Mouse (Mus musculus) right cerebral cortex, adult 2 months (tissue): ENCODE measurements around the gene Acox3.

Source experiments
- DNase-seq, 2 experiments: peaks; one replicate each; pipeline ENCODE4 v3.0.0; 2021 to 2022; ENCODE audit warnings: low spot score in 2 of 2

Acox3 gene

DNA sequence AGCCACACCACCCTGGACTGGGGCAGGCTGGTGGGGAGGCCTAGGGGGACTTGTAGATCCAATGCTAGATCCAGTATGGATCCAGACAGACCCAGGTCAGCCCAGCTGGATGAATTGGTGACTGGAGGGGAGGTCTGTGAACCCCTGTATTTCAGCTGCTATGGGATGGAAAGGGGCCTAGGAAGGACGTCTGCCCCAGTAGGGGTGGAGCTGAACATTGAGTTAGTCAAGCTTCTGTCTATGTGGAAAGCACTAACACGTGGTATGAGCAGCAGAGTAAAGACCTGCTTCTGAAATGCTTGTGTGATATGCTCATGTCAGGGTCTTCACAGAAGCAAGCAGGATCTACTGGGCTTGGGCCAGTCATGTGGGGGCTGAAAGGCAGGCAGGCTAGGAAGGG lies 65.4 kb downstream of the Acox3 start:
- DNase-seq: no peak

DNA sequence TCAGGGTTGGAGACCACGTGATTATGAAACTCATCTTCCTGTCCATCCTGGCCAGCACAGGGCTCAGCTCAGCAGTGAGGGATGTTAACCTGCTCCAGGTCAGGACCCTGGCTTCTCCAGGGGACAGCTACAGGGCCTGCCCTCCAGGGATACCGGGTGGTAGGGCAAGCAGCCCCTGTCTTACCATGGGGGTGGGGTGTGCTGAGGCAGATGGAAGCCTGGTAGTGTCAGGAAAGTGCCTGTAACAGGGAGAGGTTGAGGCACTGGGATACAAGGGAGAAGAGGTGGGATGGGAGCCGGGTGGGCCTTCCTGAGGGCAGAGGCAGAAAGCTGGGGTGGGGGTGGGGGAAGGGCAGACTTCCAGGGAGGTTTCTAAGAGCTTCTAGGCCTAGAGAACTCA lies 69.5 kb downstream of the Acox3 start:
- no peak for DNase-seq

DNA sequence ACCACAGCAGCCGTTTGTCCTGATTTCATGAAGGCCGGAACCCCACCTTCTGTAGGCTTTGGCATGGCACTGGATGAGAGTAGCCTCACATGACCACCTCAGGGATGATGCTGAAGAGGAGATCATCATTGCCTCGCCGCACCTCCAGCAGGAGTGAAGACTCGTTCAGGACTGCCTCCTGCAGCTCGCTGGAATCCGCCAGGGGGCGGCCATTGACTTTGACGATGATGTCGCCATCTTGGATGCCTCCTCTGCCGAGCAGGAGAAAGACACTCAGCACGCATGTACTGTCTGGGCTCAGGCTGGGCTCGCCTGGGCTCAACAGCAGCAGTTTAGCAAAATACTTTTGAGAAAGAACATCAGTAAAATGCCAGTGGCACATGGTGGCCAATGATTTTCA lies 70.0 kb downstream of the Acox3 start:
- no peak for DNase-seq

DNA sequence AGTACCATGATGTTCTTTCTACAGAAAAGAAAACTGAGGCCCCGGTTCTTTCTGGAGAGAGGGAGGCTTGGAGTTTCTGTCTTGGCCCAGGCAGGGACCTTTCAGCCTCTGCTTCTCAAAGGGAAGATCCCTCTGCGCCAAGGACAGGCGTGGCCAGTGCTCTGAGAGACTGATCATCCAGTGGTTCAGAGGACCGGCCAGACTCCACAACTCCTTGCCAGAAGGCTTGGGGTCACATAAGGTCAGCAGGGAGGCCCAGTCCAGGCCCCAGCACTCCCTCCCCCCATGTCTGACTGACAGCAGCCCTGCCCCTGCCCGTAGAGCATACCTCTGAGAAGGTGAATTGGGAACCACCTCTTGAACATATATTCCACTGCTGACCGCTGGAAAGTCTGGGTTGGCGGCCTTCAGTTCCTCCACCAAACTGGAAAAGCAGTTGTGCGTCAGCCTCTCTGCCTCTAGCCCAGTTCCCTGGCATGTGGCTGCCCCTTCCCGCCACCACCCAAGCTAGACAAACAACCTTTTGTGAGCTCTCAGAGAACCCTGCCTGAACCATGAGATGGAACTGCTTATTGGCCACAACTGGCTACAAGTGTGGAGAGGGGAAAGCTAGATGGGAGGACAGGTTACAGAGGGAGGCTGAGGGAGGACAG lies 71.0 kb downstream of the Acox3 start:
- no peak for DNase-seq

DNA sequence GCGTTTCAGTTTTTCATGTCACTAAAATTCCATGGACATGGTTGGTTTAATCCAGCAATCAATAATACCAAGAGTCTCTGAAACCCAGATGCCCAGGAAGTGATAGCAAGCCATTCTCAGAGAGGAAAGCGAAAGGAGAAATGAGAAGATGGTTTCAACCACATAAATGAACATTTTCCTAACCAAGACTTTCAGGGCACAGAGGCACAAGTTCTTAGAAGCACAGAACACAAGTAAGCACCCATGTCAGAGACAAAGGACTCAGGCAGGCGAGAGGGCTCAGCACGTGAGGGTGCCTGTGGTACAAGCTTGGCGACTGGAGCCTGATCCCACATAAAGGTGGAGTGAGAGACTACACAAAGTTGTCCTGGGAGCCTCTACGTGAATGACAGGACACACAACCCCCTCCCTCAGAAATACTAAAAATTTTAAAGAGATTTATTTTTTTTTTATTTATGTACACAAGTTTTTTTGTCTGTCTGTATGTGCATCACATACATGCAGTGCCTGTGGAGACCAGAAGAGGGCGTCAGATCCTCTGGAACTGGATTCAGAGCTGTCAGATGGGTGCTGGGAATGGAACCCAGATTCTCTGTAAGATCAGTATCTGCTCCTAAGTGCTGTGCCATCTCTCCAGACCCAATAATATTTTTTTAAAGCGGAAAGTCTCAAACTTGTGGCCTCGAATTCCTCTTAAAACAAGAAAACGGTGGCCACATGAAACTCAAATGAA lies 73.1 kb downstream of the Acox3 start:
- DNase-seq: no peak

DNA sequence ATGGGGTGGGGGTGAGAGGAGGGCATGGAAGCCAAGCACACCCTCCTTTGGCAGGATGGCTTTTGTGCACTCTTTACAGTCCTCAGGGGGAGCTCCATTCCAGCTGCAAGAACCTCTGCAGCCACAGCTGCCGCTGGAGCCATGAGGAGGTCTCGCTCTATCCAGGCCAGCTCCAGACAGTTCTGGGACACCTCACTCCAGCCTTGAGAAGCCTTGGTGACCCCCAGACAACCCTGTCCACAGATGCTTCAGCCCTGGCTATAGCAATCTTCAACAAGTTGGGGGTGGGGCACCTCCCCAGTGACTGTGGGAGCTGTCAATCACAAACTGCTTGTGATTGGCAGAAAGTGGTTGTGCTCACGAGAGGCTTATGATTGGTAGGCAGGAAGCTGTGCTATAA lies 76.7 kb downstream of the Acox3 start:
- no peak for DNase-seq

DNA sequence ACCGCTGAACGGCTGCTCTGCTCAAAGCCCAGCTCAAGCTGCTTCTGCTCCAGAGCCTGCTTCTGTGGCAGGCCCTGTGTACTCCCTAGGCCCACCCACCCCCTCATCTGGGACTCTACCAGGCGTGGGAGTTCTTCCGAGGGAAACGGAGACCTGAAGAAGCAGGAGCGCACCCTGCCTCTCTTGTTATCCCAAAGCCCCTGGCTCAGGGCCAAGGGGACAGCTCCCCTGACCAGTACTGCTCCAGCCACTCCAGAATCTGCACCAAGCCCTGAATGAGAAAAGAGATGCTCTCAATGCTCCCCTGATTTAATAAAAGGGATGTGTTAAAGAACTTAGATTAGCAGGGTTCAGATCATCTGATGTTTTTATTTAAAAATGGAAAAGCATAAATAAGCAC lies 78.4 kb downstream of the Acox3 start:
- DNase-seq: no peak

DNA sequence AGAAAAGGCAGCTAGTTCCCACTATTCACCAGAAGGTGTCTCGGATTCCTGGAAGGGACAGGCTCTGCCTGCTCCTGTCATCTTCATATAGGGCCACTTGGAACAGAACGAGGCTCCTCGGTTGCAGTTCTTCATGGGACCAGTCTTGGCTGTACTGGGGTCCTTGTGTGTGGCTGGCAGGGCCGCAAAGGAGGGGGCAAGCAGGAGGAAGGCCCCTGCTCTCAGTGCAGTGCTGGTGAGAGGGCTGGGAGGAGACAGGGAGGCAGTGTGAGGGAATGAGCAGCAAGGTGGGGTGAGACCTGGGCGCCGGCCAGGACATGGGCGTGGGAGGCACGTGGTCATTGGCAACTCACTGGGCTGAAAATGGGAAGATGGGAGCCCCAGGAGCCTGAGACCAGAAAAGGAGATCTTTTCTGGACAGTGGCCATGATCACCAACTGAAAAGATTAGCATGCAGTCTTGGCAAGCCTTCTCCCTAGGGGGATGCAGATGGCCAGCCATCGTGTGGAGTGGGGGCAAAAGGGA lies 79.2 kb downstream of the Acox3 start:
- no peak for DNase-seq
